Mouse (Mus musculus) cerebellum, adult 8-10 months (tissue): ENCODE data around the gene Map3k5.
"Not testable (repeated sequence)": the region's sequence is repeated elsewhere in the genome, so short reads cannot be mapped to it uniquely, and the experiment has no call there.

Experiments
- DNase-seq: peaks from one replicate; pipeline ENCODE4 v3.0.0; 2022

The Map3k5 gene

DNA sequence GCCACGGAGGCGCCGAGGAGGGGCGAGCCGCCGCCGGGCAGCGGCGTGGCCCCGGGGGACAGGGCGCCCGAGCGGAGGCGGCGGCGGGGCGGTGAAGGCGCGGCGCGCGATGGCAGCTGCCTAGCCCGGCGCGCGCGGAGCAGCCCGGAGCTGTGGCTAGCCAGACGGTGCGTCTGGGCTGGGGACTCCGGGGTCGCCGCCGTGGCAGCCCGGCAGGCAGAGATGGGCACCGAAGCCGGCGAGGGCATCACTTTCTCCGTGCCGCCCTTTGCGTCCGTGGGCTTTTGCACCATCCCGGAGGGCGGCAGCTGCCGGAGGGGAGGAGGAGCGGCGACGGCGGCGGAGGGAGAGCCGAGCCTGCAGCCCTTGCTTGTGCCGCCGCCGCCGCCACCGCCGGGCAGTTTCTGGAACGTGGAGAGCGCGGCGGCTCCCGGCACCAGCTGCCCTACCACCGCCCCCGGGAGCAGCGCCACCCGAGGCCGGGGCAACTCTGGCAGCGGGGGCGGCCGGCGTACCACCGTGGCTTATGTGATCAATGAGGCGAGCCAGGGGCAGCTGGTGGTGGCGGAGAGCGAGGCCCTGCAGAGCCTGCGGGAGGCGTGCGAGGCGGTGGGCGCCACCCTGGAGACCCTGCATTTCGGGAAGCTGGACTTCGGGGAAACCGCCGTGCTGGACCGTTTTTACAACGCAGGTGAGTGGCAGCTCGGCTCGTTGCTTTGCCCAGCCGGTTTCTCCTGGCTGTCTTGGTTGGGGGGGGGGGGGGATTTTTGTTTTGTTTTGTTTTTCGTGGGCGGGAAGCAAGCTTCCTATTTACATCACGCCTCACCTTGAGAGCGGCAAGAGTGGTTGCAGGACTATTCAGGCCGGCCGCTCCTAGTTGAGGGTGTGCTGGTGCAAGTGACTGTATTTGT, at the start of gene Map3k5:
TSS of gene Map3k5 (plus strand) at position 89 of the 911 bp plus-strand sequence.
- DNase-seq, result peak; percentile 58

DNA sequence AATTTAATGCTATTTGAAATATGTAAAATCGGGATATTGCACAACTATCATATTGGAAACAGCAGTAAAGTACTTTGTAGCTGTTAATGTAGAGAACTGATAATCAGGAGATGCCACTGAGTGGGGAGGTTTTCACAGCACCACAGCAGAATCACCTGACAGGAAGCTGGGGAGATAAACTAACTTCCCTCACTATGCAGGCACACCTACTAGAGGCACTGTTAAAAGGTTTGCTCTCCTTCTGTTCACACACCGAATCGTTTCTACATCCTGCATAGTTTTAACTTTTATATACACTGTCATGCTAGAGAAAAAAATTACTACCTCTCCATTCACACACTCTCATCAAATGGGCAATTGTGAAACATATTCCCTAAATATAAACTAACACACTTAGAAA, 48.0 kb upstream of the Map3k5 start:
- DNase-seq, result no peak

DNA sequence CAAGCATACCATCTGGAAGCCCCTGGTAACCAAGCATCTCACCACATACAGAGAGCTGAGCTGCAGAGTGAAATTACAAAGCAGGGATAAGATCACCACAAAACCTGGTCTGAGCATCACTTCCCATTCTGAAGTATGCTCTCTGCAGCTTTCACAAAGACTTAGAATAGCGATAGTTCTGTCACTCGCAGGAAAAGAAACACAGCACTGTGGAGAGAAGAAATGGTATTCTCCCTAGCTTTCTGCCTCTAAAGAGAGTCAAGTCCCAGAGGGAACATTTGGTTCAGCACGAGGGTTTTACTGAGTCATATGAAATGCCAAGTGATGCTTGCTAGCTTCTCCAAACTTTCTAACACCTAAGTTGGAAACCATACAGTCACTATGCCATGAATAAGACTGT, 44.4 kb upstream of the Map3k5 start:
- DNase-seq, result no peak

DNA sequence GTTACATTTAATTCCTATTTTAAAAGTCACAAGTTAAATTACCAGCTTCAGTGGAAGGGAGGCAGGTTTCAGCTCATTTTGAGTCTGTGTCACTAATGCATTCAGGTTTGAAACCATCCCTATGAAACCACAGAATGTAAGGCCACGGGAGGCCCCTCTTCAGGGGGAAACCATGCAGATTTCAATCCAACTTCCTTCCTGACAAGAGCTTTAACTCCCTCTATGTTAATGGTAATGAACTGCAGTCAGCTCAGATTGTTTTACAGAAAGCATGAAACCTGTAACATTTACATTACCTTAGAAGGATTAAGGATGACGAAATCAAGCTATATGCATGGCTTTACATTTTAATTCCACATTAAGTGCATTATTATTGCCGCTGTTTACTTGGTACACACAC, 42.6 kb upstream of the Map3k5 start:
- no peak for DNase-seq

DNA sequence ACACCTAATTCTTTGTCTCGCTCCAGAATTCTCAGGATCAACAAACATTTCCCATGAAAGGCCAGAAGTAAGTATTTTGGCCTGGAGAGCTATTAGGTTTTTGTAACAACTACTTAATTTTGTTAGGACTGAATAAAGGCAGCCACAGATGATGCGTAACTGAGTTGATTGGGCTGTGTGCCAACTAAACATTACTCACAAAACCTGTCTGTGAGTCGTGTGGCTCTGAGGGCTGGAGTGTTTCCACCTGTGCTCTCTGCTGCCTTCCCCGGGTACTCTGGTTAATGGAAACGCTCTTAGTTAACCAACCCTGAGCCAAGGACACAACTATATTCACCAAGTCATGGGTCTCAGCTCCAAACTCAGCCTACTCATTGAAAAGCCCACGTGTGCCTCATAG, 41.1 kb upstream of the Map3k5 start:
- no peak for DNase-seq

DNA sequence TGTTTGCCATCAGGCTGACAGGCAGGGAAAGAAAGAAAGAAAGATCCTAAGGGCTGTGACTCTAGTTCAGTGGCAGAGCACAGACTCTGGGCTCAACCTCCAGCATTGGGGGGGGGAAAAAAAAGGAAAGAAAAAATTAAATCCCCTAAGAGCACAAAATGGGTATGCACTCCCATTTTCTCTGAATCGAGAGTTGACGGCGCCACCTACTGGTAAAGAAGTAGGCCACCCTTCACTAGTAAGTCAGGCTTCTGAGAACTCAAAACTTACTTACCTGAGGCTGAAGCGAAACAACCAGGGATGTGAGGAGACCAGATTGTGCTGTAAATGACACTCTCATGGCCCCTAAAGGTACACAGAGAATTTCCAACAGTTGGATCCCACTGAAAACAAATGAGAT, 40.3 kb upstream of the Map3k5 start:
- peak; percentile 34 for DNase-seq

DNA sequence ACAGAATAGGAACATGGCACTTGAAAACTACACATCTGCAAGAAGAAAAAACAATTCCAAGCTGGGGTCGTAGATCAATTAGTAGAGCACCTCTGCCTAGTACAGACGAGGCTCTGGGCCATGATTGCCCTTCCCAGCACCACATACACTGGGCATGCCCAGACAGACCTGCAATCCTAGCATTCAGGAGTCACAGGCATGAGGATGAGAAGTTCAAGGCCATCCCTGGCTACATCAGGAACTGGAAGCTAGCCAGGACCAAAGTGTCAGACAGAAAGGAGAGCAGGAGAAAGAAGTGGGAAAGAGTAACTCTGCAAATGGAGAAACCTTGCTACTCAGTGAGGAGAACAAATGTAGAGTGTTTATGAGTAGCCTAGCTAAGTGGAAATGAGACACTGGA, 34.1 kb upstream of the Map3k5 start:
- no peak for DNase-seq

DNA sequence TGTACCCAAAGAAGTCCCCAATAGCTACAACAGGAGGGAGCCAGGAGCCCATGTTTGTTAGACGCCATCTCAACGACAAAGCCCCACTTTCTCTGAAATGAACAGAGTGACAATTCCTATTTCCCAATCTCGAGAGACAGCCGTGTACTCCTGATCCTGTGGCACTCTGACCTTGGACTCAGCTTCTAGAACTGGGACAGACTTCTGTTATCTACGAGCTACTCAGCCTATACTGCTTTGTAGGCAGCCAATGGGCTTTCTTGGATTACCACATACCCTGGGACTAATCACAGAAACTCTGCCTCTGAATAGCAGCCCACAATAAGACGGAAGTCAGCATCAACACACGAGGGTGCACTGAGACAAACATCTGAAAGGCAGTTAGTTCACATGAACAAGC, 32.3 kb upstream of the Map3k5 start:
- DNase-seq, result no peak

DNA sequence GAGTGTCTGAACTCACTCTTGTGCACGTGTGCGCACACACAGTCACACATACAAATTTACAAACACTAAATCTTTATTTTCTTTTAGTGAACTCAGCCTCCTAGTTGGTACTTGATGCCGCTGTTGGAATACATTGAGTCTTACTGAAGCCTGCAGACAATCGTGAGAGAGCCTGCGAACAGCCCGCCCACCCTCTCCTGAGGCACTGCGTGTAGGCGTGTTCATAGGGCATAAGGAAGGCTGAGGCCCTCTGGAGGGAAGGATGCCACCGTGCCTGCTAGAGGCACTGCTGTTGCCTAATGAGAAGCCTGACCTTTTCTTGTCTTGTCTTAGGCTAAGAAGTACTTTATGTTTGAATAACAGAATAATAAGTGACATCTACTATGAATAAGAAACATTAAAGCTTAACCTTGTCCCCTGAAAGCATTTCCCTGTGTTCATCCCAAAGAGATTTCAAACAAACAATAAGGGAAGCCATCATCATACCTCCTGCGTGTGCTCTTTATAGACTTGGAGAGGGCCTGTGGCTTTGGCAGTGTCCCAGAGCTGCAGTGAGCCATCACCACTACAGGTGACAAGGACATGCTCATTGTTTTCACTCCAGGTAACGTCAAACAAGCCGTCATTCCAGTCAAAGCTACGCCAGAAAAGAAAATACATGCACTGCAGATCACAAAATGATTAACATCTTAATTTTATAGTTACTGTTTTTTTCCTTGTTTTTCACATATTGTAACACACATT, 30.0 kb upstream of the Map3k5 start:
- peak; percentile 43 for DNase-seq

DNA sequence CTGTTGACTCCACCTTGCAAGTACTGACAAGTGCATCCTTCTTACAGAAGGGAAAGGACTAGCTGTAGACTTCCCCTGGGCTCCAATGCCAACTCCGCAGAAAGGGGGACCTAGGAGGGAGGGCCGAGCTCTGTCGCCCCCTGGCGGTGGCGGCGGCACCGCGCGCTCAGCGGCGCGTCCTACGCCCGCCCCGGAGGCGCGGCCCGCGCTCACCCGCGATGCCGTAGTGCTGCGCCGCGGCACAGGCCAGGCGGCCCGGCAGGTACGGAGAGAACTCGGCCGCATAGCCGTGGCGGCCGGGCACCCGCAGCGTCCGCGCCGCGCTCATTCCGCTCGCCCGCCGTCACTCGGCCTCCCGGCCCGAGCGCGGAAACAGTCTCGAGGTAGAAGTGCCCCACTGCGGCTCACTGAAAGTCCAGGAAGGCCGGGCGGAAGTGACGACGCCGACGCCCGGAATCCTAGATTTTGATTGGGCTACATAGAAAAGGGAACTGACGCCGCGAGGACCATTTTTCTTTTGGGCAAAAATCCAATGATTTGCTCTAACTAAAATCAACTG, 26.9 kb upstream of the Map3k5 start, which contains the start of gene Pex7:
TSS of gene Pex7 (minus strand) at position 444 of the 559 bp plus-strand sequence.
- peak; percentile 95 for DNase-seq

DNA sequence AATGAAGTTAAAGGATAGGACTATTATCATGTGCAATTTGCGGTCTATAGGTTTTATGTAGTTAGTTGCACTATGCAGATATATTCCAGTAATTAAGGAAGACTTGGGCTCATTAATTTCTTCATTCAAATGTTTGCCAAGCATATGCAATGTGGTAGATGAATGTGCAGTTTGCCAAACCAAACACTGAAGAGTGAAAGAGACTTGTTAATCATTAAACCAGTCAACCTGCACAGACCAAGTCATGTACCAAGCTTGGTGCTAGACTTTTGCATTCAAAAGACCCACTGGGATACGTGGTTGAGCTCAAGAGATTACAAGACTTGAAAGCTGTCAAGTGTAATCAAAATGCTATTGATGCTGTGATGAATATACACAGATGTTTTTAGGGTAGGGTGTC, 26.2 kb upstream of the Map3k5 start:
- DNase-seq, result no peak

DNA sequence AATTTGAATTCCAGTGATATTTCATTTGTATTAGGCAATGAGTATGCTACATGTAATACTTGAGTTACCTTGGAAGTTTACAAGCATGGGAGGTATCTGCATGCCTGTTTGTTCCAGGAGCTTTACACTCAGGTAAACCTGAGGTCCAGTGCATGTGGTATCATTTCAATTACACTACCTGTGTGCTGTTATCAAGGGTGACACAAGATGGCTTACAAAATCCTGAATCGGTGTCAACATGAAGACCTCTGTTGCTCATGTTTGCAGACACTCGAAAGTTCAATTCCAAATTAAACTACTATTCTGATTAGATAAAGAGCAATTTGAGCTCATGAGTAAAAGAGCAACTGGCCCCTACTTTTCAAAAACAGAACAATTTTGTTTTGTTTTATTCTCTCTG, 23.8 kb upstream of the Map3k5 start:
- DNase-seq, result no peak

DNA sequence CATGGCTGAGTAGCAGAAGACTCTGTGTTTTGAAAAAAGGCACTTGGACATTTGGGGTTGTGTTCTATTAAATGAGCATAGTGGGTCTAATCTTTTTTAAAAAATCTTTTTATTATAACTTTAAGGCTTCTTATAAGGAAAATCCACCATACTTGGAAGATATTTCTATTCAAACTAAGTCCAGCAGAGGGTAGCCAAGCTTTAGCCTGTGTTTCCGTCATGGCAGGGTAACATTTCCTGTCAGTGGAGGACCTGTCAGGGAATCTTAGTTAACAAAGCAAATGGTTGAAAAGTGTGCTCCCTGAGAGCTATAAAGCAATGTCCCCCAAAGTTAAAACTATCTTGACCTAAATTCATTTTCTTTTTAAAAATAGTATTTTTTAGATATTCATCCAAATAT, 22.7 kb upstream of the Map3k5 start:
- no peak for DNase-seq

DNA sequence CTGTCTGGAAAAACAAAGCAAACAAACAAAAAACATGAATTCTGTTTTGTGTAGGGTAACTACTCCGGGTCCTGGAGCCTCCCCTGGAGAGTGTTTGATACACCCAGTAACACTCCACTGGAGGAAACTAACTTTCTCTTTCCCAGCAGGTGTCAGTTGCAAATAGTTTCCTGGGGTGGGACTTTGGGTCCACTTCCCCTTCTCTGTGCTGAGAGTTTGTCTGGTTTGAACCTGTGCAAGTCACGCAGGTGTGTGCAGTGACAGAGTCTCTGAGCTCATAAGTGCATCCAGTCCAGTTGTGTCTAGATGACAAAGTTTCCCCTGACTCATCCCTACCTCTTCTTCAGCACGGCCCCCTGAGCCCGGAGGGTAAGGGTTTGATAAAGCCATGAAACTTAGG, 20.5 kb upstream of the Map3k5 start:
- DNase-seq, result no peak

DNA sequence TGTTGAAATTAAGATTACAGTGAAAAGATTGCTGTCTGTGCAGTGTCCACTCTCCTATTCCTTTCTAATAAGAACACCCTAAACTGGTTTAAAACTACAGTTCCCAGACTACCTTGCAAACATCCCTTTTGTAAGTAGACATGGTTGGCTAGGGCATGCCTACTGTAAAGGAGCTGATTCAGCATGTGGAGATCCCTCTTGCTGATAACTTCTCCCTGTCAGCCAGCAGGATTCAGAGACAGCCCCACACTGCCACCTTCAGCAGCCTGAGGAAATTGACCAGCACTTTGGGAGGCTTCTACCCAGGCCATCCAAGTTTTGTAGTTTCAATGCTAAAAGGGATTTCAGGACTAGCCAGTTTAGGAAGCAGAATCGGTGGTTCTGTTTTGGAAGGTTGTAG, 19.0 kb upstream of the Map3k5 start:
- no peak for DNase-seq

DNA sequence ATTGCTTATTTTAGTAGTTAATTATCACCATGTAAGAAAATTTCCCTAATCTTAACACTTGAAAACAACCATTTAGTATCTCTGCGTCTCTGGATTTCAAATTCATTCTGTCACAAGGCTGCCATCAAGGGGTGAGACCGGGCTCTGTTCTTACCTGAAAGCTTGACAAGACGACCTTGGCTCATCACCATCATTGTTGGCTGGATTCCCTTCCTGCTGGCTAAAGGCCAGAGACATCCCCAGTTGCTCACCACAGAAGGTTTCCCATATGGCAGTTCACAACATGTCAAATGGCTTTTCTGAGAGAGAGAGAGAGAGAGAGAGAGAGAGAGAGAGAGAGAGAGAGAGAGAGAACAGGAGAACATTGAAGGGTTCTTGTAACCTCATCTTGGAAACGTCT, 11.9 kb upstream of the Map3k5 start:
- DNase-seq, result peak; percentile 99

DNA sequence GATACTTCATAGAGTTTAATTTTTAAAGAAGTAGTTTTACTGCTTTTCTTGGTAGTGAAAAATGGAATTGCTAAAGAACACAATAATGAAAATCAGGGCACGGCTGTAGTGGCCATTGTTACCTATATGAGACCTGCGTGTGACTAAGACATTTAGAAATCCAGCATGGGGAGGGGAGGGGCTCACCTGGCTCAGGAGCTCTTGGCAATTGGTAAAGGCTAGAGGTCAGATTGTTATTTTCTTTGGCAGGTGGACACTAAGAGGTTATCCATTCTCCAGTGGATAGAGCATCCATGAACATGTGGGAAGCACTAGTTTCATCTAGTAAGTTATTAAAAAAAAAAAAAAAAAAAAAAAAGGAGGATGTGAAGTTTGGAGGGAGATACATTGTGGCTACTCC, 10.0 kb upstream of the Map3k5 start:
- DNase-seq, result no peak

DNA sequence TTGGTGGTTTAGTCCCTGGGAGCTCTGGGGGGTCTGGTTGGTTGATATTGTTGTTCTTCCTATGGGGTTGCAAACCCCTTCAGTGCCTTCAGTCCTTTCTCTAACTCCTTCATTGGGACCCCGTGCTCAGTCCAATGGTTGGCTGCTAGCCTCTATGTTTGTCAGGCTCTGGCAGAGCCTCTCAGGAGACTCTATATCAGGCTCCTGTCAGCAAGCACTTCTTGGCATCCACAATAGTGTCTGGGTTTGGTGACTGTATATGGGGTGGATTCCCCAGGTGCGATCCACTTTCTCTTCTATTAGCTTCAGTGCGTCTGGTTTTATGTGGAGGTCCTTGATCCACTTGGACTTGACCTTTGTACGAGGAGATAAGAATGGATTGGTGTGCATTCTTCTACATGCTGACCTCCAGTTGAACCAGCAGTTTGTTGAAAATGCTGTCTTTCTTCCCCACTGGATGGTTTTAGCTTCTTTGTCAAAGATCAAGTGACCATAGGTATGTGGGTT, 7.8 kb upstream of the Map3k5 start:
- not testable (repeated sequence) for DNase-seq

DNA sequence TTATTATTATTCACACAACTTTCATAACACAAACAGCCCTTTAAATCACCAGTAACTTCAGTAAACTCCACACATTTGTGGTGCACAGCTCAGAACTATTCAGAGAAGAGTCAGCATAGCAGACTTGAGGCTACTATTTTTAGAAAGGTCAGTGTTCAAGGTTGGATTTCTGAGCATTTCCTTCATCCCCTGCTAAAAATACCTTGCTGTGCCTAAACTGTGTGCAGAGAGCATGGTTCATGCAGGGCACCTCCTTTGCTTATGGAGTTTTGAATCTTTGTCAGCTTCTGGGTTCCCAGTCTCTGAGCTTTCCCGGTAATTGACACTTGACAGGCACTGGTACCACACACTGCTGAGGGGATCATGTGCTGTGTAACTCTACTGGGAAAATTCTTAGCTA, 6.1 kb upstream of the Map3k5 start:
- no peak for DNase-seq

DNA sequence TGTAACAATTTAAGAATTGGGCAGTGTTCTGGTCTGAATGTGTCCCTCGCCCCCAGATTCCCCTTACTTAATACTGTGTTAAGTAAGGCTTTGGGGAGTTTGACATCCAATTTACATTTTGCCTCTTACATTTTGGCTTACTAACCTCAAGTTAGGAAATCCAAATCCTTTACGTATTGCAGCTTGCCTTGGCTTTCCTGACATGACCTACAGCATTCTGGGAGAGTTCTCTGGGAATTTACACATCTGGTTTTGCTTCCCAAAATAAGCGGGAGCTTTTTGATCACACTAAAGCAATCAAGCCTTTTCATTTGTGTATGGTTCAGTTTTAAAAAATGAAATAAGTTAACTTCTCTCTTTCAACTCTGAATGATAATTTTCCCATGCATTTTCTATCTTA, 1.3 kb upstream of the Map3k5 start:
- no peak for DNase-seq

DNA sequence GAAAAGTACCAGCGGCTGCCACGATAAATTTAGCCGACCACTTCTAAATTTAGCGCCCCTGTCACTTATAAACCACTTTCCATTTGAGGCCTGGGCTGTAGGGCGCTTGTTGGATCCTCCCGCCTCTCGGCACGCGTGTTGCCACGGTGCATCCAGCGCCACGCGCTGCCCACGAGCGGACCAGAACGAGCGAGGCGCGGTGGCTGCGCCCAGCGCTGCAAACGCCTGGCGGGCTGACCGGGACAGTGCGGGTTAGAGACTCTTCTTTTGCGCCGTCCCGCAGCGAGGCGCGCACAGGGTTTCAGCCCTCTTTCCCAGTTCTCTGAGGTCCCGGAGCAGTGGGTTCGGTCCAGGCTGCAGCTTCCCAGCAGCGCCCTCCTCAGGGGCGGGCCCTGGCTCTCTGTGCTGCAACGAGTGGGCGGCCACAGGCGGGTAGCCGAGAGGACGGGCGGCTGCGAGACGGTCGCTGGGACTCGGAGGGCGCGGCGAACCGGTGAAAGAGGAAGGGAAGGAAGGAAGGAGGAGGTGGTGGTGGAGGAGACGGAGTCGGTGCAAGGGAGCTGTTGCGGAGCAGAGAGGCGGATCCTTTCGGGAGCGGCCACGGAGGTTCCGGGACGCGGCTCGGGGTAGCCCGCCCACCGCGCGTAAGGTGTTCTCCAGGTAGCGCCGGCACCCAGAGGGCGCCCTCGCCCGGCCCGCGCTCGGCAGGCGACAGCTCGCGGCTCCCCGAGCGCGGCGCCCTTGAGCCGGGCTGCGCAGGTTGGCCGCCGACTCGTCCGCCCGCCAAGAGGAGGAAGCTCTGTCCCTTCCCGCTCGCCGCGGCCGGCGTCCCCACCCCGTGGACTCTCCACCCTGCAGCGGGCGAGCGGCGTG, 525 bp upstream of the Map3k5 start:
- peak; percentile 88 for DNase-seq

DNA sequence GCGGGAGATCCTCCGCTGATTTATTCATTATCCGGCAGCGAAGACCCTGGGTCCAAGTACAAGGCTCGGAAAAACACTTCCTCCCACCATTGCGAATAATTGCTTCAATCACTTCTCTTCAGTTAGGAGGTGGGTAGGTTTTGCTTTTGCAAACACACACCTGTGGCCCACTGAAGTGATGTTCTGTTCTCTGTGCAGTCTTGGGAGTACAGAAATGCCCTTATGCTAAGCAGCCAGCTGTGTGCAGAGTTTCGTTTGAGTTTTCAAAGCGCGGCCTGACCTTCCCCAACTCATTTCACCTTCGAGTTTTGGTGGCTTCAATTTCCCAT, 987 bp downstream of the Map3k5 start:
- no peak for DNase-seq
